37 mouse cellular contexts compared by ENCODE assay signal in the genomic region with DNA sequence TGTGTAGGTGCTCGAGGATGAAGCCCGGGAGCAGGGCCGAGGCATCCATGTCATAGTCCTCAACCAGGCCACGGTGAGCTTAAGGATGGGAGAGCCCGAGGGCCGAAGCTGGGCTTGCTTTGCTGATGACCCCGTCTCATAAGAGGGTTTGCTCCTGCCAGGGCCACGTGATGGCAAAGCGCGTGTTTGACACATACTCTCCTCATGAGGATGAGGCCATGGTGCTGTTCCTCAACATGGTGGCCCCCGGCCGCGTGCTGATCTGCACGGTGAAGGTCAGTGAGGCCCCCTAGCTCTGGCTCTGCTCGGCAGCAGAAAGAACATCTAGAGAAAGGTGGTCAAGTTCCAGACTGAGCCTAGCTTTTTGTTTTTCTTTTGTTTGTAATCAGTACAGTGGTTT. TPM values are rescaled to one million over a fixed set of nuclear protein-coding genes. Genes with fewer than 3 reads are reported as not detected.
"Had no signal": no experiment of that assay in that cellular context is flagged by ENCODE, and none has a peak within 500 bp of the region (broad histone marks: within the 10 kb centered on the region; RNA-seq: fewer than 3 reads in every experiment).

No protein-coding gene starts in this region.

- H3K27ac ChIP-seq: forebrain, embryonic 15.5 days; heart, embryonic 13.5 days; heart, embryonic 15.5 days; hindbrain, embryonic 14.5 days; hindbrain, postnatal 0 days; layer of hippocampus, adult 2 months; left cerebral cortex, adult 2 months; liver, embryonic 13.5 days had no signal

- H3K9ac ChIP-seq: forebrain, embryonic 15.5 days; forebrain, postnatal 0 days; heart, embryonic 13.5 days; heart, embryonic 15.5 days; hindbrain, embryonic 14.5 days; liver, embryonic 13.5 days had no signal

- H3K9me3 ChIP-seq: forebrain, embryonic 15.5 days; heart, embryonic 13.5 days; heart, embryonic 15.5 days; liver, embryonic 13.5 days had no signal

- ATAC-seq: forebrain, embryonic 15.5 days; forebrain, postnatal 0 days; hindbrain, postnatal 0 days had no signal

- H3K4me2 ChIP-seq: forebrain, embryonic 15.5 days; heart, embryonic 11.5 days; heart, embryonic 13.5 days; heart, embryonic 15.5 days; hindbrain, embryonic 14.5 days; liver, embryonic 11.5 days; liver, embryonic 13.5 days had no signal

- DNase-seq: forebrain, postnatal 0 days; gastrocnemius, postnatal 14 days; gastrocnemius, postnatal 36 days; heart, adult 18-20 months; heart, postnatal 14 days; heart, postnatal 36 days; kidney, adult 18-20 months; kidney, adult 8-10 months; kidney, postnatal 10 days; kidney, postnatal 25 days; kidney, postnatal 4 days; liver; liver, embryonic 13.5 days had no signal

- H3K27me3 ChIP-seq: forebrain, embryonic 15.5 days; heart, embryonic 13.5 days; heart, embryonic 15.5 days; liver, embryonic 13.5 days had no signal

- H3K4me3 ChIP-seq: forebrain, embryonic 15.5 days; heart, embryonic 13.5 days; heart, embryonic 15.5 days; layer of hippocampus, adult 2 months; left cerebral cortex, adult 2 months; liver, embryonic 13.5 days had no signal

RNA-seq across cellular contexts. Expression of gene Tspan1, which starts 14.7 kb away (rescaled TPM):
- total RNA-seq: gastrocnemius, adult 18-20 months; gastrocnemius, adult 8-10 months; gastrocnemius, postnatal 14 days; gastrocnemius, postnatal 36 days; heart, postnatal 36 days; hematopoietic stem cell, adult 5-6 weeks; layer of hippocampus, postnatal 25 days; left cerebral cortex, adult 2 months had no signal
- polyA plus RNA-seq: heart, embryonic 11.5 days; heart, postnatal 0 days; hindbrain, embryonic 11.5 days; limb, embryonic 14.5 days; liver, embryonic 13.5 days had no signal

RNA-seq across cellular contexts. Expression of gene 1700042G07Rik, which starts 20.5 kb away (rescaled TPM):
- total RNA-seq: forebrain, postnatal 0 days; gastrocnemius, adult 18-20 months; gastrocnemius, adult 8-10 months; gastrocnemius, postnatal 14 days; gastrocnemius, postnatal 36 days; heart, adult 18-20 months; heart, postnatal 14 days; heart, postnatal 36 days; hematopoietic stem cell, adult 5-6 weeks; hindbrain, postnatal 0 days; layer of hippocampus, adult 2 months; layer of hippocampus, postnatal 10 days; layer of hippocampus, postnatal 25 days; left cerebral cortex, adult 2 months; left cerebral cortex, postnatal 14 days; left cerebral cortex, postnatal 36 days had no signal
- polyA plus RNA-seq: forebrain, embryonic 15.5 days; forebrain, postnatal 0 days; heart, embryonic 11.5 days; heart, embryonic 13.5 days; heart, embryonic 15.5 days; heart, postnatal 0 days; hindbrain, embryonic 11.5 days; hindbrain, embryonic 14.5 days; hindbrain, postnatal 0 days; intestine, embryonic 14.5 days; kidney, embryonic 14.5 days; kidney, embryonic 16.5 days; limb, embryonic 11.5 days; limb, embryonic 14.5 days; liver, embryonic 11.5 days; liver, embryonic 13.5 days had no signal

RNA-seq across cellular contexts. Expression of gene Gm49337, which starts 20.5 kb away (rescaled TPM):
- total RNA-seq: forebrain, postnatal 0 days; heart, adult 18-20 months; heart, postnatal 36 days; hematopoietic stem cell, adult 5-6 weeks; hindbrain, postnatal 0 days; layer of hippocampus, postnatal 10 days had no signal
- polyA plus RNA-seq: forebrain, embryonic 15.5 days; forebrain, postnatal 0 days; gonadal fat pad, adult 2 months; heart, embryonic 11.5 days; heart, embryonic 13.5 days; heart, embryonic 15.5 days; heart, postnatal 0 days; hindbrain, embryonic 11.5 days; hindbrain, embryonic 14.5 days; hindbrain, postnatal 0 days; intestine, embryonic 14.5 days; kidney, embryonic 14.5 days; kidney, embryonic 16.5 days; limb, embryonic 11.5 days; limb, embryonic 14.5 days; liver, embryonic 11.5 days; liver, embryonic 13.5 days had no signal
